Mouse (Mus musculus): ENCODE measurements at regions not wholly inside any gene's neighbourhood (a gene's known extent, or its start where the extent isn't known, plus 50 kb on each side); places are given as distances from the start of the nearest gene placed in this dataset.

GRCm38 (mm10) chr2:117418711-117419110, 75.9 kb upstream of the Rasgrp1 start:
- no peaks in the 10 kb centered on the region for H3K36me3 ChIP-seq (ENCODE audit: control insufficient read depth, insufficient read depth, low read length)
- H3K4me1 ChIP-seq (ENCODE audit: control insufficient read depth, insufficient read depth, low read length) = no peaks in the 10 kb centered on the region
- TF ChIP-seq CTCF (conservative IDR thresholded peaks at IDR 0.05; ENCODE audit: insufficient read depth, insufficient read length, low read depth, low read length) (no peak), POLR2A (IDR thresholded peaks at IDR 0.05; ENCODE audit: low read depth, low read length) (no peak)
- H3K27ac ChIP-seq (ENCODE audit: insufficient read depth, low read depth, low read length) = no peak overlapping the region
- no peak overlapping the region for H3K4me3 ChIP-seq (ENCODE audit: insufficient read depth, low read depth, low read length)
- H3K27me3 ChIP-seq (replicated peaks; ENCODE audit: control insufficient read depth, insufficient read depth, low read length) = no peaks in the 10 kb centered on the region
- WGBS = 80% methylated on average over 3 of the region's 3 CpGs
- no peak for DNase-seq

DNA sequence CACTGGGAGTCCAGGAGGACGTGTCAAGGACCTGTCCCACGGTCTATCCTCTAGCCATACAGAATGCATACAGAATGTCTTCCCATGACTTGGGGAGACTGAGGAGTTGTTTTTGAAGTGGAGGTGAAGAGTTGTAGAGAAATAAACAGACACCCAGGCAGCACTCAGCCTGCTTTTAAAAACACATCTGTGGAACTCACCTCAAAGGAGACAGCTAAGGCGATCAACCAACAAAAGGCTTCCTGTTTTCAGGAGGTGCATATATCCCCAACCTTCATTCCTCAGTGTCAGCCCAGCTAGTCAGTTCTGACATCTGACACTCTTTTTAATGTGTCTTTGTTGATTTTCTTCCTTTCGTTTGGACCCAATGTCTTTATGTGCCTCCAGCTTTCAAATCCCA, 78.6 kb upstream of the Rasgrp1 start:
- no peak for TF ChIP-seq CTCF (conservative IDR thresholded peaks at IDR 0.05; ENCODE audit: insufficient read depth, insufficient read length, low read depth, low read length)
- Histone ChIP-seq H3K4me1 (ENCODE audit: control insufficient read depth, insufficient read depth, low read length) (no peaks in the 10 kb centered on the region), H3K4me3 (ENCODE audit: insufficient read depth, low read depth, low read length) (no peak overlapping the region), H3K36me3 (ENCODE audit: control insufficient read depth, insufficient read depth, low read length) (no peaks in the 10 kb centered on the region), H3K27me3 (replicated peaks; ENCODE audit: control insufficient read depth, insufficient read depth, low read length) (no peaks in the 10 kb centered on the region), H3K27ac (ENCODE audit: insufficient read depth, low read depth, low read length) (no peak overlapping the region)
- 60% methylated on average over 4 of the region's 4 CpGs for WGBS
- no peak for DNase-seq

GRCm38 (mm10) chr2:117422756-117423155, 80.0 kb upstream of the Rasgrp1 start:
- DNase-seq = no peak
- H3K36me3 ChIP-seq (ENCODE audit: control insufficient read depth, insufficient read depth, low read length) = no peaks in the 10 kb centered on the region
- no peaks in the 10 kb centered on the region for H3K4me1 ChIP-seq (ENCODE audit: control insufficient read depth, insufficient read depth, low read length)
- no peak overlapping the region for H3K4me3 ChIP-seq (ENCODE audit: insufficient read depth, low read depth, low read length)
- 58% methylated on average over 4 of the region's 4 CpGs for WGBS
- no peaks in the 10 kb centered on the region for H3K27me3 ChIP-seq (replicated peaks; ENCODE audit: control insufficient read depth, insufficient read depth, low read length)
- TF ChIP-seq POLR2A (IDR thresholded peaks at IDR 0.05; ENCODE audit: low read depth, low read length) = no peak
- TF ChIP-seq CTCF (conservative IDR thresholded peaks at IDR 0.05; ENCODE audit: insufficient read depth, insufficient read length, low read depth, low read length) = no peak
- H3K27ac ChIP-seq (ENCODE audit: insufficient read depth, low read depth, low read length) = no peak overlapping the region

DNA sequence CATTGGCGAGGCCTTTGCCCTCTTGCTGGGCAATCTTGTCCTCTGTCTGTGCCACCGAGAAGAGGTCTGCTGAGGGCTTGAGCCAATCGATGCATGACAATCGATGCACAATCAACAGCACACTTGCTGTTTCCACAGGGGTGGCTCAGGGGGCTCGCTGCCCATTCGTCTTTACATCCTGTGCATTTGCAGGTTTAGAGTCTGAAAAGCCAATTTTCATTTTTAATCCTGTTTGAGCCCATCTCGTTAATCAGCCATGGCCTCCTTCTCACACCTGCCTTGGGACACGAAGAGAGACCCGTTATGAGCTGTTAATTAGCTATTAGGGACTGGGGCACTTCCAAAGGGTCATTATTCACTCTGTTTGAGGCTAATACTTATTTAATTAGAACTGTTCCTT, 86.4 kb upstream of the Rasgrp1 start:
- no peak for TF ChIP-seq POLR2A (IDR thresholded peaks at IDR 0.05; ENCODE audit: low read depth, low read length)
- no peak for TF ChIP-seq CTCF (conservative IDR thresholded peaks at IDR 0.05; ENCODE audit: insufficient read depth, insufficient read length, low read depth, low read length)
- DNase-seq = no peak
- Histone ChIP-seq H3K27ac (ENCODE audit: insufficient read depth, low read depth, low read length) (no peak overlapping the region), H3K36me3 (ENCODE audit: control insufficient read depth, insufficient read depth, low read length) (no peaks in the 10 kb centered on the region), H3K4me3 (ENCODE audit: insufficient read depth, low read depth, low read length) (no peak overlapping the region), H3K4me1 (ENCODE audit: control insufficient read depth, insufficient read depth, low read length) (no peaks in the 10 kb centered on the region), H3K27me3 (replicated peaks; ENCODE audit: control insufficient read depth, insufficient read depth, low read length) (no peaks in the 10 kb centered on the region)
- WGBS = 63% methylated on average over 9 of the region's 9 CpGs

GRCm38 (mm10) chr2:117432010-117432409, 89.2 kb upstream of the Rasgrp1 start:
- Histone ChIP-seq H3K4me1 (ENCODE audit: control insufficient read depth, insufficient read depth, low read length) (no peaks in the 10 kb centered on the region), H3K4me3 (ENCODE audit: insufficient read depth, low read depth, low read length) (no peak overlapping the region), H3K27me3 (replicated peaks; ENCODE audit: control insufficient read depth, insufficient read depth, low read length) (no peaks in the 10 kb centered on the region), H3K27ac (ENCODE audit: insufficient read depth, low read depth, low read length) (no peak overlapping the region), H3K36me3 (ENCODE audit: control insufficient read depth, insufficient read depth, low read length) (no peaks in the 10 kb centered on the region)
- 40% methylated on average over 6 of the region's 6 CpGs for WGBS
- DNase-seq = no peak
- no peak for TF ChIP-seq POLR2A (IDR thresholded peaks at IDR 0.05; ENCODE audit: low read depth, low read length)
- no peak for TF ChIP-seq CTCF (conservative IDR thresholded peaks at IDR 0.05; ENCODE audit: insufficient read depth, insufficient read length, low read depth, low read length)

- TF ChIP-seq POLR2A (IDR thresholded peaks at IDR 0.05; ENCODE audit: low read depth, low read length) (no peak), CTCF (conservative IDR thresholded peaks at IDR 0.05; ENCODE audit: insufficient read depth, insufficient read length, low read depth, low read length) (no peak)
- no peaks in the 10 kb centered on the region for H3K4me1 ChIP-seq (ENCODE audit: control insufficient read depth, insufficient read depth, low read length)
- no peak for DNase-seq
- no peaks in the 10 kb centered on the region for H3K27me3 ChIP-seq (replicated peaks; ENCODE audit: control insufficient read depth, insufficient read depth, low read length)
- no peaks in the 10 kb centered on the region for H3K36me3 ChIP-seq (ENCODE audit: control insufficient read depth, insufficient read depth, low read length)
- no peak overlapping the region for H3K27ac ChIP-seq (ENCODE audit: insufficient read depth, low read depth, low read length)
- WGBS = 55% methylated on average over 2 of the region's 2 CpGs
- no peak overlapping the region for H3K4me3 ChIP-seq (ENCODE audit: insufficient read depth, low read depth, low read length)
Measured at GRCm38 (mm10) chr2:117432923-117433322, 90.1 kb upstream of the Rasgrp1 start.

DNA sequence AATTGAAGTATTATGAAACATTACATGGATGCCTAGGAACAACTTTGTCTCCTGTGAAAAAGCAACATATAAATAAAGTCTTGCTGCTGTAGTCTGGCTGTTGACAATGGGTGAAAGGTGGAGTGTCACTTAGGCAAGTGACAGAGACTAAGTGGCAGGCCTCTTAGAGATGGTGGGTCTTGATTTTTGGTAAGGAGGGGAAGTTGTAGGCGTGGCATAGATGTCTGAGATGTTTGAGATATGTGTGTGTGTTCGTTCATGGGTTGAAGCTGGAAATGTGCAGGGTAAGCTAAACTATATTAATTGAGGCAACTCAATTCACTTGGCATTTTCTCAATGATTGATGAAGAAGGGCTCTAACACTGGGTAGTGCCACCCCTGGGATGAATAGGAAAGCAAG, 90.7 kb upstream of the Rasgrp1 start:
- Histone ChIP-seq H3K27ac (ENCODE audit: insufficient read depth, low read depth, low read length) (no peak overlapping the region), H3K4me3 (ENCODE audit: insufficient read depth, low read depth, low read length) (no peak overlapping the region), H3K4me1 (ENCODE audit: control insufficient read depth, insufficient read depth, low read length) (no peaks in the 10 kb centered on the region), H3K27me3 (replicated peaks; ENCODE audit: control insufficient read depth, insufficient read depth, low read length) (no peaks in the 10 kb centered on the region), H3K36me3 (ENCODE audit: control insufficient read depth, insufficient read depth, low read length) (no peaks in the 10 kb centered on the region)
- no peak for DNase-seq
- no peak for TF ChIP-seq CTCF (conservative IDR thresholded peaks at IDR 0.05; ENCODE audit: insufficient read depth, insufficient read length, low read depth, low read length)
- TF ChIP-seq POLR2A (IDR thresholded peaks at IDR 0.05; ENCODE audit: low read depth, low read length) = no peak
- WGBS = 82% methylated on average over 2 of the region's 2 CpGs

DNA sequence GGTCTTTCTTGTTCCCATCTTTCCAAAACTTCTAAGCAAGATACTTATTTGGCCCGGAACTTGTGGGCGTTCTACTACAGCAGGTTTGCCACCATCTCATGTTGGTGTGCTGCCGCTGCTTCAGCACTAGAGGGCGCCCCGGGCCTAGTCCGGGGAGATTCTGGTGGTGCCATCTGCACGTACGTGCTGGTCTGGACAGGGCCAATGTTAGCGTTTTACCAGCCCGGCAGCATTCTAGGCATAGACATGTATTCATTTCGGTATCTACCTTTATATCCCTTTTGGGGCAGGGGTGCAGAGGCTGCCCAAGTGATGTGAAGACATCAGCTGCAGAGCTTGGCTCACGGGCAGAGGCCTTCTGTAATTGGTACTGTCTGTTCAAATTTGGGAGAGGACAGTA, 95.3 kb upstream of the Rasgrp1 start:
- no peak overlapping the region for H3K4me3 ChIP-seq (ENCODE audit: insufficient read depth, low read depth, low read length)
- WGBS = 84% methylated on average over 12 of the region's 12 CpGs
- DNase-seq = no peak
- H3K36me3 ChIP-seq (ENCODE audit: control insufficient read depth, insufficient read depth, low read length) = no peaks in the 10 kb centered on the region
- H3K4me1 ChIP-seq (ENCODE audit: control insufficient read depth, insufficient read depth, low read length) = no peaks in the 10 kb centered on the region
- no peaks in the 10 kb centered on the region for H3K27me3 ChIP-seq (replicated peaks; ENCODE audit: control insufficient read depth, insufficient read depth, low read length)
- H3K27ac ChIP-seq (ENCODE audit: insufficient read depth, low read depth, low read length) = no peak overlapping the region
- no peak for TF ChIP-seq CTCF (conservative IDR thresholded peaks at IDR 0.05; ENCODE audit: insufficient read depth, insufficient read length, low read depth, low read length)
- TF ChIP-seq POLR2A (IDR thresholded peaks at IDR 0.05; ENCODE audit: low read depth, low read length) = no peak

Data from kidney, adult 2 months (tissue).